Mouse (Mus musculus) forebrain, embryonic 10.5 days (tissue): Measurements from ENCODE around the gene Cwc25. TPM values are rescaled to one million over a fixed set of nuclear protein-coding genes. Genes with fewer than 3 reads are reported as not detected.
"Not testable (repeated sequence)": the region's sequence is repeated elsewhere in the genome, so short reads cannot be mapped to it uniquely, and the experiment has no call there.

Source experiments
- DNase-seq: peaks from one replicate; pipeline ENCODE4 v3.0.0-alpha.2; 2017; ENCODE audit warnings: low spot score; ENCODE audit errors: extremely low spot score
- H3K27ac ChIP-seq: fragments of 300-500 bp; sonication (generic); 2 replicates; pipeline ENCODE4 v1.5.1; 2016; ENCODE audit warnings: mild to moderate bottlenecking
- H3K27me3 ChIP-seq: fragments of 300-500 bp; sonication (generic); 2 replicates; pipeline ENCODE4 v1.6.1; 2016; ENCODE audit warnings: mild to moderate bottlenecking; ENCODE audit not compliant: poor library complexity, severe bottlenecking
- H3K36me3 ChIP-seq: fragments of 300-500 bp; sonication (generic); replicated peaks from 2 replicates; pipeline ENCODE4 v1.6.1; 2016; ENCODE audit warnings: mild to moderate bottlenecking, moderate library complexity
- H3K4me1 ChIP-seq: fragments of 300-500 bp; sonication (generic); 2 replicates; pipeline ENCODE4 v1.6.1; 2016
- H3K4me3 ChIP-seq: fragments of 300-500 bp; sonication (generic); 2 replicates; pipeline ENCODE4 v1.5.1; 2016; ENCODE audit warnings: mild to moderate bottlenecking, moderate library complexity
- H3K9me3 ChIP-seq: fragments of 300-500 bp; sonication (generic); 2 replicates; pipeline ENCODE4 v1.6.1; 2016; ENCODE audit warnings: mild to moderate bottlenecking, moderate library complexity
- WGBS: fragments of 180-500 bp; shearing (Covaris S2); methylation state at CpG from one replicate; pipeline ENCODE4 v1.1.7; 2016; 5-methylcytosine and 5-hydroxymethylcytosine counted together
- polyA plus RNA-seq: library from polyadenylated mRNA; unstranded; fragments of >200 nt; fragmentation: Nextera tagmentation; extraction: Ambion mirVana; gene quantifications from 2 replicates; pipeline ENCODE4 v1.2.1, GENCODE M21; 2016

Cwc25 gene
- polyA plus RNA-seq, 1 experiment from 2014 or later: 20.3 TPM

DNA sequence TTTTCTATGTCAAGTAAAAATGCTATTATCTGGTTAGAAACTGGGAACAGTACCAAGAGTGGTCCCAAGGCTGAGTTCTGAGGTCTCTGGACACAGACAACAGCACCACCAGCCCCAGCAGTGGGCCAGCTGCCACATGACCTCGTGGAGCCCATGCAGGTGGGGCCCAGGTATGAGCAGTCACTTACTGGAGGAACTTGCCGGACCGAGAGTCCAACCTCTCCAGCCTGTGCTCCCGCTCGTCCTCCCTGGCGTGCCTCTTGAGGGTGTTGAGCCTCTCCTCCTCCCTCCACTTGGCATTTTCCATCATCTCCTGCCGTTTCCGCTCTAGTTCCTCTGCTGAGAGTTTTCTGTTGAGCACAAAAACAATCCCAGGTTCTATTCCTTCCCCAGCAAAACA, 18.6 kb downstream of the Cwc25 start:
- Histone ChIP-seq H3K27me3 (no peaks in the 10 kb centered on the region), H3K4me3 (no peak overlapping the region), H3K4me1 (peaks cover 20% of the 10 kb centered on the region), H3K9me3 (peaks cover 5% of the 10 kb centered on the region; the same call in 1 of the 2 replicates), H3K27ac (no peak overlapping the region), H3K36me3 (peaks cover 69% of the 10 kb centered on the region)
- WGBS: 93% methylated on average over 8 of the region's 8 CpGs
- no peak for DNase-seq

DNA sequence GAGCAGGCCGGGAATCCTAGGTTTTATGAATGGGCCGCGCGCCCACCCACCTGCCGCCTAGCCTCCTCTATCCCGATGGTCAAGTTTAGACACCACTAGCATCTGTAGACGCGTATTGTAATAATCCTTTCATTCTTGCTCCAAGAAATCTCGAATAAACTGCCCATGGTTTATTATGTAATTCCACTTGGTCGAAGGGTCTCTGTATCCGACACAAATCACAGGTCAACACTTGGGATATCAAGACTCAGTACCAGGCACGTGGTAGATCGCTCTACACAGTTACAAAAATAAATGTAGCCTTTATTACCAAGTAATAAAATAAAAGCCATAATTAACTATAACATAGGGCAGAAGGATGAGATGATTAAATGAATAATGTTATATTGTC, 21.0 kb downstream of the Cwc25 start:
- Histone ChIP-seq H3K36me3 (peaks cover 46% of the 10 kb centered on the region), H3K4me1 (peaks cover 31% of the 10 kb centered on the region), H3K27me3 (no peaks in the 10 kb centered on the region), H3K4me3 (peak overlapping the region; percentile 90), H3K27ac (peak overlapping the region; percentile 99), H3K9me3 (no peaks in the 10 kb centered on the region)
- WGBS: 14% methylated on average over 13 of the region's 13 CpGs
- no peak for DNase-seq

DNA sequence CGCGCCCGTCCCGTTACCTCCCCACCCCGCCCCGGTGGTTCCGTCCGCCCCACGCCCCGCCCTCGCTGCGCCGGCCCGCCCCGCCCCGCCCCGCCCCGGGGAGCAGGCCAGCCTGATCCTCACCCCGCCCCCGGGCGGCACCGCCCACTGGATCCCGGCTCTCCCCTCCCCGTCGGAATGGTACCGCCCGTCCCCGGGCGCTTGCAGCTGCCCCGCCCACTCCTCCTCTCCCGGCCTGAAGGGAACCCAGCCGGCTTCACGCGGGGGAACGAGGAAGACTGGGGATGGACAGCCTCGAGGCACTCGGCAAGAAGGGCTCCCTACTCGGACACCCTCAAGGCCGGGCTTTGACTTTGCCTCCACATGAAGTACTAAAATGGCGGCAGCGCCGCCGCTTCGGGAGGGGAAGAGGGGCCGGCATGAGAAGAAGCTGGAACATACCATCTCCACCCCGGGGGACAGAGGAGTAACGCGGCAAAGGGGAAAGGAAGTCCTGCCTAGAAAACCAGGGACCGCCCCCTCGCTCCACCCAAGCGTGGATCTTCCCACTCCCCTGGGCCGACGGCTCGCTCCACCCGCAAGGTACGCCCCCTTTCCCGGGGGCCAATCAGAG, 21.5 kb downstream of the Cwc25 start:
- DNase-seq: peak; percentile 98
- H3K4me1 ChIP-seq: peaks cover 36% of the 10 kb centered on the region
- no peaks in the 10 kb centered on the region for H3K9me3 ChIP-seq
- H3K4me3 ChIP-seq: peak overlapping the region; percentile 90
- WGBS: under 1% methylated on average over 27 of the region's 57 CpGs
- H3K36me3 ChIP-seq: peaks cover 41% of the 10 kb centered on the region
- H3K27me3 ChIP-seq: no peaks in the 10 kb centered on the region
- H3K27ac ChIP-seq: peak overlapping the region; percentile 99

DNA sequence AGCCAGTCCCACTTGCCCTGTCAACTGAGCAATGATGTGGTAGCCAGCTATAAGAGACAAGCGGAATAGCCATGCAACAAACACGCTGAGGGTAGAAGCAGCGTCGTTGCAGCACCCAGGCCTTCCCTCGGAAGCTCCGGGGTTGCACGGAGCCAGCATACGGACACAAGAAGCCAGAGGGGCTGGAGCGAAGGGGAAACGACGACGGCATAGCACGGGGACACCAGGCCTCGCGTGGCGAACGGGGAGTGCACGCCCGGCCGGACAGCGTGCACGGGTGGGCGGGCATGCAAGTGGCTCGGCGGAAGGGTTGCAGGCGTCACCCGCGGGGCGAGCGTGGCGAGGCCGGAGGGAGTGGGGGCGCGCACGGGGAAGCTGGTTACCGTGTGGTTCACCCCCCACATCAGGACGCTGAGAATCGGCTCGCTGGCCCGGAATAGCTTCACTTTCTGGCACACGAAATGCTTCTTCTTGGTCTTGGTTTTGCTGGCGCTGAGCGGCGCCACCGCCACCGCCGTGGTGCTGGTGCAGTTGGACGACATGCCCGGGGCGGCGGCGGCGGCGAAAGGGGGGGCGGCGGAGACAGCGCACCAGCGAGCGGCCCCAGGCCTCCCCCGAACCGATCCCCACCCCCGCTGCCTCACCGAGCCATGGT, 22.2 kb downstream of the Cwc25 start, which contains the start of gene Pip4k2b:
Pip4k2b (minus strand) TSS at position 642 of the 655 bp plus-strand sequence.
- H3K9me3 ChIP-seq: no peaks in the 10 kb centered on the region
- peaks cover 36% of the 10 kb centered on the region for H3K36me3 ChIP-seq
- peaks cover 37% of the 10 kb centered on the region for H3K4me1 ChIP-seq
- peak within 1 kb of the TSS; percentile 99 for H3K27ac ChIP-seq
- DNase-seq: no peak
- no peaks in the 10 kb centered on the region for H3K27me3 ChIP-seq
- under 1% methylated on average over 62 of the region's 63 CpGs for WGBS
- peak within 1 kb of the TSS; percentile 90 for H3K4me3 ChIP-seq

DNA sequence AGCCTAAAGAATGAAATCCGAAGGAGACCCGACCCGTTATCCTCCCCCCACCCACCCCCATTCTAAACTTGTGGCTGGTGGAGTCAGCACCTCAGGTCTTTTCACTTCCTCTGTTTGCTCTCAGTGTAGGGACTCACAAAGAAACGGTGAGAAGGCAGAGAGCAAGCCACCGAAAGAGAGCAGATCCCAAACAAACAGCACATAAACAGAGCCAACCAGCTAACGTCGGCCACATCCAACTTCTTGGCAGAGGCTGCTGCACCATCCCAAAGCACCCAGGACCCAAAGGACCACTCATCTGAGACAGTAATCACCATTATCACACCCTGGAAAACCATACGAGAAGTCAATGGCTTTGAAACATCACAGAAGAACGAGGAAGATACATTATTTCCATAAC, 22.9 kb downstream of the Cwc25 start:
- Histone ChIP-seq H3K9me3 (no peaks in the 10 kb centered on the region), H3K4me1 (peaks cover 37% of the 10 kb centered on the region), H3K27me3 (no peaks in the 10 kb centered on the region), H3K27ac (peak overlapping the region; percentile 99), H3K36me3 (peaks cover 29% of the 10 kb centered on the region), H3K4me3 (peak overlapping the region; percentile 90)
- no peak for DNase-seq
- WGBS: 60% methylated on average over 9 of the region's 9 CpGs

DNA sequence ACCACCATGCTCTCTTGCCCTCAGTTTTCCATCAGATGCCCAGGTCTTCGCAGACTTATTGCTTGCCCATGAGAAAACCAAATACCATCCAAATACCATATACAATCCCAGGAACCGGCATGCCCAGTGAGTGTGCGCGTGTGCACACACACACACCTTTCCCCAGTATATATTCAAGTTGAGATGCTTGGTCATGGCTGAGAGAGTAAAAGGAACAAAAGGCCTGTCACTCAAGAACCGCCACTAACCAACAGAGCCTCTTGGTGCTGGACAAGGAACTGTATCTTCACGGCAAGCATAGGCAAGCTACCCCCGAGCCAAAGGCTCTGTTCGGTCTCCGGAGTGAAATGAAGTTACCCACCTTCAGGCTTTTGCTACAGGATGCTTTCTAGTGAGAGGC, 23.8 kb downstream of the Cwc25 start:
- H3K27ac ChIP-seq: 0 out of 2 replicates have a peak overlapping the region, but pooled peaks have one; percentile 2
- peak overlapping the region; percentile 90; the same call in 1 of the 2 replicates for H3K4me3 ChIP-seq
- H3K4me1 ChIP-seq: peaks cover 37% of the 10 kb centered on the region
- WGBS: 91% methylated on average over 9 of the region's 9 CpGs
- peaks cover 21% of the 10 kb centered on the region for H3K36me3 ChIP-seq
- H3K9me3 ChIP-seq: no peaks in the 10 kb centered on the region
- DNase-seq: no peak
- no peaks in the 10 kb centered on the region for H3K27me3 ChIP-seq

DNA sequence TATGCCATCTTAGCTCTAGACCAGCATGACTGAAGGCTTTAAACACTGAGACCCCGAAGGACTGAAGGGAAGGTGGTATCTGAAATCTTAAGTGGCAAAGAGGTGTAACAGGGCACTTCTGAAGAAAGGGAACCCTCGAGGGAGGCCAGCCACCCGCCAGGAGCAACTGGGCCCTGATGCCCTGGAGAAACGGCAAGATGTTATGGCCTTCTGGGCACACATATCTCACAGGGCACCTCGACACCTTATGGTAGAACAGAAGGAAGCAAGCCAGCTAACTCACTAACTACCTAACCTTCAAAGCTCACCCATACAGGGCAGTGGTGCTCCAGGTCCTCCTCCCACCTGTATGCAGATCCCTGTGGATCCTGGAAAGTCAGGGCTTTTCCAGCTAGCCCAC, 24.2 kb downstream of the Cwc25 start:
- peaks cover 37% of the 10 kb centered on the region for H3K4me1 ChIP-seq
- 0 out of 2 replicates have a peak overlapping the region, but pooled peaks have one; percentile 2 for H3K27ac ChIP-seq
- no peaks in the 10 kb centered on the region for H3K27me3 ChIP-seq
- peaks cover 17% of the 10 kb centered on the region for H3K36me3 ChIP-seq
- WGBS: 91% methylated on average over 5 of the region's 5 CpGs
- DNase-seq: no peak
- 0 out of 2 replicates have a peak overlapping the region, but pooled peaks have one; percentile 90 for H3K4me3 ChIP-seq
- H3K9me3 ChIP-seq: no peaks in the 10 kb centered on the region

DNA sequence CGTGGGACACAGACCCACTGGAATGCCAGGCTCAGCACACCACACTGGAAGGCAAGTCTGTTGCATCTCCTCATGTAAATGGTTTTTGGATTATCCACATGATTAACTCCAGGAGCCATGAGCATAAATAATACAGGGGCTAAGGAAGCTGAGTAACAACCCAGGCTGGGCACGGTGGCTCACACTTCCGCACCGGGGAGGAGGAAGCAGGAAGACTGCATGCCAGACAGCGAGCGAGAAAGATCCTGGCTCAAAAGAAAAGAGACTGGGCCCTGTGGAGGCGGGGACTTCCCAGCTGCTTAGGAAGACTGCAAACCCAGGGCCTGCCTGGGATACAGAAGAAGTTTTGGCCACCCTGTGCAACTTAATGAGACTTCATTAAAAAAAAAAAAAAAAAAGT, 26.2 kb downstream of the Cwc25 start:
- WGBS: 59% methylated on average over 7 of the region's 7 CpGs
- H3K9me3 ChIP-seq: no peaks in the 10 kb centered on the region
- H3K36me3 ChIP-seq: peaks cover 2% of the 10 kb centered on the region; the same call in 1 of the 2 replicates
- no peaks in the 10 kb centered on the region for H3K27me3 ChIP-seq
- no peak overlapping the region for H3K4me3 ChIP-seq
- 0 out of 2 replicates have a peak overlapping the region, but pooled peaks have one; percentile 17 for H3K27ac ChIP-seq
- DNase-seq: no peak
- peaks cover 33% of the 10 kb centered on the region for H3K4me1 ChIP-seq

DNA sequence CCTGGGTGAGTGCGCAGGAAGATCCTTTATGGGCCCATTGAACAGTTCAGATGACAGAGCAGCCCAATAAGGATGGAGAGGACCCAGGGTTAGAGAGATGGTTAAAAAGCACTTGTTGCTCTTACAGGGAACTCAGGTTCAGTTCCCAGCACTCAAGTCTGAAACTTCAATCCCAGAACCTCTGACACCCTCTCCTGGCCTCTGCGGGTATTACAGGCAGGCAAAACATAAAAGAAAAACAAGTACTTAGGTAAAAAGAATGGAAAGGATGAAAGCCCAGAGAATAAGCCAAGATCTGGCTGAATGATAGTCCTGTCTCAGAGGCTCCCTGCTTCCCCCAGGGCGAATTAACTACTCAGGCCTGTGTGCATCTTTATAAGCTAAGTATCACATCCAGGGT, 27.2 kb downstream of the Cwc25 start:
- WGBS: 90% methylated on average over 3 of the region's 3 CpGs
- H3K36me3 ChIP-seq: peaks cover 2% of the 10 kb centered on the region; the same call in 1 of the 2 replicates
- no peaks in the 10 kb centered on the region for H3K27me3 ChIP-seq
- no peak overlapping the region for H3K4me3 ChIP-seq
- no peak overlapping the region for H3K27ac ChIP-seq
- peaks cover 34% of the 10 kb centered on the region for H3K4me1 ChIP-seq
- no peak for DNase-seq
- H3K9me3 ChIP-seq: no peaks in the 10 kb centered on the region

DNA sequence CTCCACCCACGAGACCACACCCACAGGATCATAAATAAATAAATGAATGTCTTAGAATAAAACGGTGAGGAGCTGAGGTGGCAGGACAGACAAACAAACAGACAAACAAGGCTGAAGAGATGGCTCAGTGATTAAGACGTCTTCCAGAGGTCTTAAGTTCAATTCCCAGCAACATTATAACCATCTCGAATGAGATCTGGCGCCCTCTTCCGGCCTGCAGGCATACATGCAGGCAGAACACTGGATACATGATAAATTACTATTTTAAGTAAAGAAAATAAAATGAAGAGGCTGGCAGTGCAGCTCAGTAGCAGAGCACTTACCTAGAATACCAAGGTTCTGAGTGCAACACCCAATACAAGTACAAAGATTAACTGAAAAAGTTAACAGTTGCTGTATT, 27.7 kb downstream of the Cwc25 start:
- Histone ChIP-seq H3K27me3 (no peaks in the 10 kb centered on the region), H3K36me3 (peaks cover 2% of the 10 kb centered on the region; the same call in 1 of the 2 replicates), H3K9me3 (no peaks in the 10 kb centered on the region), H3K27ac (no peak overlapping the region), H3K4me3 (no peak overlapping the region), H3K4me1 (peaks cover 34% of the 10 kb centered on the region)
- 66% methylated on average over 6 of the region's 6 CpGs for WGBS
- no peak for DNase-seq

DNA sequence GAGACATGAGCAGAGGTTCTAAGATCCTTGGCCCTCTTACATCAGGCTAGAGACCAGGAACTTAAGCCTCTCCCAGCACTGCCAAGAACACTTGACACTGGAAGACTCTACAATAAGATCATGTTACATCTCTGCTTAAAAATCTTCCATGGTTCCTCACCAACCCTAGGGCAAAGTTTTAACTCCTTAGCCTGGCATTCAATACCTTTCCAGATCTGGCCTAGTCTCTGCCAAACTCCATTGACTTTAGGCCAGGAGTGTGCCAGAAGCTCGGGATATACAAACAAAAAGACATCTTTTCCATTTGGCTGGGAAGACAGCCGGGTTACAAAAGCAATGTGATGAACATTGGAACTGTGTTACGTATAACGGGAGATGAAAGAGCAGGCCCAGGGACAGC, 28.8 kb downstream of the Cwc25 start:
- 84% methylated on average over 4 of the region's 4 CpGs for WGBS
- Histone ChIP-seq H3K36me3 (peaks cover 5% of the 10 kb centered on the region), H3K9me3 (no peaks in the 10 kb centered on the region), H3K4me1 (peaks cover 33% of the 10 kb centered on the region), H3K27ac (no peak overlapping the region), H3K27me3 (no peaks in the 10 kb centered on the region), H3K4me3 (no peak overlapping the region)
- DNase-seq: no peak

DNA sequence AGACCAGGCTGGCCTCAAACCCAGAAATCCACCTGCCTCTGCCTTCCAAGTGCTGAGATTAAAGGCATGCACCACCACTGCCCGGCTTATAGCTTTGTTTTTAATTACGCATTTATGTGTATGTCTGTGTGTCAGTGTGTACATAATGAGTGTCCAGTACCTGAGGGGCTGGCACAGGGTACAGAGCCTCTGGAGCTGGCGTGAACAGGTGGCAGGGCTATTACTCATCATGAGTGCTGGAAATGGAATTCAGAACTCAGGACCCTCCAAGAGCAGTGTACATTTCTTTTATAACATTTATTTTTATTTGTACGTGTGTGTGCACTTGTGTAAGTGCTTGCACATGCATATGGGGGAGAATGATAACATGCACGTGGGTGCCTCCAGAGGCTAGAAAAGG, 29.7 kb downstream of the Cwc25 start:
- no peak for DNase-seq
- Histone ChIP-seq H3K27ac (no peak overlapping the region), H3K4me1 (peaks cover 28% of the 10 kb centered on the region), H3K9me3 (no peaks in the 10 kb centered on the region), H3K36me3 (peaks cover 14% of the 10 kb centered on the region), H3K27me3 (no peaks in the 10 kb centered on the region), H3K4me3 (no peak overlapping the region)
- WGBS: 90% methylated on average over 5 of the region's 5 CpGs

DNA sequence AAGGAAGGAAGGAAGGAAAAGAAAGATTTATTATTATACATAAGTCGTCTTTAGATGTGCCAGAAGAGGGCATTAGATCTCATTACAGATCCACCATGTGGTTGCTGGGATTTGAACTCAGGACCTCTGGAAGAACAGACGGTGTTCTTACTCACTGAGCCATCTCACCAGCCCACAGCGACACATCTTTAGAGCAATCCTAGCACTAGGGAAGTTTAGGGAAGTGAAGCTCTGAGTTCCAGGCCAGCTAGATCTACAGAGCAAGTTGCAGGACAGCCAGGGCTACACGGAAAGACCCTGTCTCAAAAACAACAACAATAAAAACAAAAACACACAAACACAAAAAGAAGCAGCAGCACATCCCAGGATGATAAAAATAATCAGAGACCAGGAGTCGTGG, 31.5 kb downstream of the Cwc25 start:
- H3K9me3 ChIP-seq, DNase-seq, H3K4me3 ChIP-seq, H3K27me3 ChIP-seq, H3K27ac ChIP-seq: not testable (repeated sequence)
- H3K36me3 ChIP-seq: peaks cover 29% of the 10 kb centered on the region
- H3K4me1 ChIP-seq: peaks cover 19% of the 10 kb centered on the region
- 91% methylated on average over 5 of the region's 5 CpGs for WGBS
